Mouse (Mus musculus) spleen, adult 2 months (tissue): Measurements from ENCODE around the gene Trpc2. TPM values are rescaled to one million over a fixed set of nuclear protein-coding genes. Genes with fewer than 3 reads are reported as not detected.
"Not testable (repeated sequence)": the region's sequence is repeated elsewhere in the genome, so short reads cannot be mapped to it uniquely, and the experiment has no call there.

ENCODE experiments used
- DNase-seq, 2 experiments: peaks; one replicate each; pipeline versions ENCODE4 v3.0.0 to v3.0.0-alpha.2; 2012 to 2021; ENCODE audit warnings: low spot score in 2 of 2, low read depth in 1 of 2
- H3K27ac ChIP-seq: fragments of 200-500 bp; 2 replicates; pipeline ENCODE4 v1.5.1; 2012; ENCODE audit warnings: low read length, inconsistent platforms; ENCODE audit not compliant: insufficient read depth
- H3K27me3 ChIP-seq: fragments of 200-500 bp; 2 replicates; pipeline ENCODE4 v1.6.1; 2012; ENCODE audit warnings: mild to moderate bottlenecking, moderate library complexity, low read length, inconsistent platforms; ENCODE audit not compliant: control insufficient read depth, insufficient read depth
- H3K36me3 ChIP-seq: fragments of 200-500 bp; 2 replicates; pipeline ENCODE4 v1.6.1; 2012; ENCODE audit warnings: mild to moderate bottlenecking, low read length, inconsistent platforms; ENCODE audit not compliant: control insufficient read depth, insufficient read depth
- H3K4me1 ChIP-seq: fragments of 200-500 bp; 2 replicates; pipeline ENCODE4 v1.6.1; 2011; ENCODE audit warnings: inconsistent platforms; ENCODE audit not compliant: control insufficient read depth, insufficient read depth, insufficient read length
- H3K4me3 ChIP-seq: fragments of 200-500 bp; 2 replicates; pipeline ENCODE4 v1.5.1; 2011; ENCODE audit warnings: mild to moderate bottlenecking, inconsistent platforms; ENCODE audit not compliant: insufficient read depth, insufficient read length; ENCODE audit errors: extremely low read depth
- CTCF ChIP-seq: fragments of 200-500 bp; IDR thresholded peaks from 2 replicates; pipeline ENCODE4 v1.5.1; 2011; ENCODE audit warnings: mild to moderate bottlenecking, inconsistent platforms; ENCODE audit not compliant: insufficient read depth, insufficient read length, insufficient replicate concordance; ENCODE audit errors: extremely low read depth
- POLR2A ChIP-seq: fragments of 200-500 bp; IDR thresholded peaks from 2 replicates; pipeline ENCODE4 v1.6.1; 2011; ENCODE audit warnings: low read depth, low read length, inconsistent platforms
- WGBS: fragments of 180-500 bp; shearing (Covaris S2); methylation state at CpG from one replicate; pipeline ENCODE4 v1.1.7; 2018; 5-methylcytosine and 5-hydroxymethylcytosine counted together
- polyA plus RNA-seq: library from polyadenylated mRNA; depleted of rRNA; stranded (reverse); fragments of >200 nt; gene quantifications from 2 replicates; pipeline ENCODE4 v1.2.3, GENCODE M21; 2012; rRNA removed

Trpc2 gene
- 0.42 and 2.0 TPM in 2 replicates for polyA plus RNA-seq

DNA sequence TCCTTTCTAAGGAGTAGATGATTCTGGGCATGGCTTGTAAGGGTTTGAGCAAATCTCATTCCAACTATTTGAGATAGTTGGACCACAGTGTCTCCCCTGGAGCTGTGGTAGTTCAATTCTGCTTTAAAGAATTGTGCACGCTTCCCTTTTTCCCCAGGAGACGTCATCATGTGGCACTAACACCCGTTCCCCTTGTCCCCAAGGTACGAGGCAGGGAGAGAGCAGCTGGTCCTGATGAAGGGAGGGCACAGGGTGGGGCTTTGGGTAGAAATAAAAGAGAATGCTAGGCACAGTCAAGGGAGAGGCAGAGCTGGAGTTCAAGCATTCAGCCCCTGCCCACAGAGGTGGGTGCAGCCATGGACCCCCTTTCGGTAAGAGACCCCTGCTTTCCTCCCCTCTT lies at the start of gene Trpc2:
TSS of gene Trpc2 (plus strand) at position 301 of the 400 bp plus-strand sequence.
- Histone ChIP-seq H3K27me3 (no peaks in the 10 kb centered on the region), H3K4me3 (no peak within 1 kb of the TSS), H3K27ac (no peak within 1 kb of the TSS), H3K36me3 (peaks cover 20% of the 10 kb centered on the region), H3K4me1 (no peaks in the 10 kb centered on the region)
- 79% methylated on average over 5 of the region's 5 CpGs for WGBS
- DNase-seq, result no peak
- TF ChIP-seq CTCF (no peak), POLR2A (no peak)

DNA sequence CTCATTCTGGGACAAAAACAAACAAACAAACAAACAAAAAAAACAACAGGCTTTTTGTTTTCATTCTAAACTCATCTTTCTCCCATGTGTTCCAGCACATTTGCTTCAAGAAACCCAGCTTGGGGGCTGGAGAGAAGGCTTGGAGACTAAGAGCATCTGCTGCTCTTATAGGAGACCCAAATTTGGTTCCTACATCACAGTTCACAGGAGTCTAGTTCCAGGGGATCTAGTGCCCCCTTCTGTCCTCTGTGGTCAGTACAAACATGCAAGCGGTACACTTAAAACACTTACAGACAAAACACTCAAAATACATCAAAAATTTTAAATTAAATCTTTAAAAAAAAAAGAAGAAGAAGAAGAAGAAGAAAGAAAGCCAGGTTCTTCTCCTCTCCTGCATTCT lies 48.0 kb upstream of the Trpc2 start:
- no peak for DNase-seq
- Histone ChIP-seq H3K4me1 (no peaks in the 10 kb centered on the region; the same call in 1 of the 2 replicates), H3K4me3 (no peak overlapping the region), H3K27ac (no peak overlapping the region), H3K27me3 (no peaks in the 10 kb centered on the region), H3K36me3 (peaks cover 28% of the 10 kb centered on the region)
- no peak for TF ChIP-seq POLR2A
- no peak for TF ChIP-seq CTCF
- WGBS, result 89% methylated on average over 1 of the region's 1 CpGs

DNA sequence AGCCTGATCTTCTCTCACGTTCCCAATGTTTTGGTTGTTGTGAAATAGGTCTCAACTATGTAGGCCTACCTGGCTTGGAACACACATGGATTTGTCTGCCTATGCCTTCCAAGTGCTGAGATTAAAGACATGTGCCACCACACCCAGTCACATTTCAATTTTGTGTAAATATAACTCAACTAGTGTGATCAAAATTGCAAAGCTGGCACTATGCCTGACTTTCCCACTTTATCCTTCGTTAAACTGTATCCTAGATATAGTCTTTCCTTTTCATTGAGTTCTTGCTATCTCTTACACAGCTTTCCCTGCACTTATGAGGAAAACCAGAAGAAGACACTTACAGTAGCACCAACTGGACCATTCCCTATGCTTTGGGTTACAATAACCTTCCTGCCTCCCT lies 47.4 kb upstream of the Trpc2 start:
- no peak overlapping the region for H3K27ac ChIP-seq
- no peaks in the 10 kb centered on the region; the same call in 1 of the 2 replicates for H3K4me1 ChIP-seq
- TF ChIP-seq POLR2A, result no peak
- no peak for TF ChIP-seq CTCF
- WGBS, result 99% methylated on average over 2 of the region's 2 CpGs
- no peak overlapping the region for H3K4me3 ChIP-seq
- no peaks in the 10 kb centered on the region for H3K27me3 ChIP-seq
- DNase-seq, result no peak
- peaks cover 26% of the 10 kb centered on the region for H3K36me3 ChIP-seq

DNA sequence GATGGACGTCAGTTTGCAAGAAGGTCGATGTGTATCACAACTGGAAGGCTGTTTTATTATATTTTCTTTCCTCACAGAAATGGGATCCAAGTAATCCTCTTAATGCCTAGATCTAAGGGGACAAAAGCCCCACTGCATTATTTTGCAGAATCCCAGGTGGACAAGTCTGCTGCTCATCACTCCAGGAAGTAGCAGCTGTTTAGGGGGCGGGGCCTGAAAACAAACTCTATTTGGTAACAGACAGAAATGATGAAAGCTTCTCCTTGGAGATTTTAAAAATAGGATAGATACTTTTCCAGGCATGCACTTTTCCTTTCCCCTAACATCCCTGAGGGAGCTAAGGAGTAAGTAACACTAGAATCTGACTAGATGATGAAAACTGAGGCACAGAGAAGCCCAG lies 45.6 kb upstream of the Trpc2 start:
- Histone ChIP-seq H3K4me3 (no peak overlapping the region), H3K4me1 (no peaks in the 10 kb centered on the region), H3K27ac (no peak overlapping the region), H3K27me3 (no peaks in the 10 kb centered on the region), H3K36me3 (peaks cover 26% of the 10 kb centered on the region)
- WGBS, result 95% methylated on average over 3 of the region's 3 CpGs
- TF ChIP-seq POLR2A, result no peak
- TF ChIP-seq CTCF, result no peak
- no peak for DNase-seq

DNA sequence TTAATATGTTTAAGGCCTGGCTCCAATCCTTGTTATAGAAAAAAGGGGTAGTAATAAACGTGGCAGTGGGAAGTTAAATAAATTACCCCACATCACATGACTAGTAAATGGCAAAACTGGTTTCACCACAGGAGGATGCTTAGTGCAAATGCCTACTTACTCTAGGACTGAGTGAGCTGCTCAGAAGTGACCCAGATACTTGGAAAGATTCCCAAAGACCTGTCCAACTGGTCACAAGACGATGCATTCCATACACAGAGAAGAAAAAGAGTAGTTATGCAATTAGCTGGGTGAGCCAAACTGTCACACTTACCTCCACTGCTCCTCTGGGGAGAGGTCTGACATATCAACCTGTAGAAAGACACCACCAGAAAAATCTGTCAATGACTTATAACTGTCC lies 40.6 kb upstream of the Trpc2 start:
- 61% methylated on average over 2 of the region's 2 CpGs for WGBS

DNA sequence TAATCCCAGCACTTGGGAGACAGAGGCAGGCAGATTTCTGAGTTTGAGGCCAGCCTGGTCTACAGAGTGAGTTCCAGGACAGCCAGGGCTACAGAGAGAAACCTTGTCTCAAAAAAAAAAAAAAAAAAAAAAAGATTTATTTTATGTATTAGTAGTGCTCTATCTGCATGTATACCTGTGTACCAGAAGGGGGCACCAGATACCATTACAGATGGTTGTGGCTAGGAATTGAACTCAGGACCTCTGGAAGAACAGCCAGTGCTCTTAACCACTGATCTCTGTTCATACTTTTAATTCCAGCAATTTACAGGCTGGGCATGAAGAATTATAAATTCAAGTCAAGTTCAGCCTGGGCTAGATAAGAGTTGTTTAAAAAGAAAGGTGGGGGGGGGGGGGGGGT lies 34.4 kb upstream of the Trpc2 start:
- not testable (repeated sequence) for H3K27me3 ChIP-seq, H3K36me3 ChIP-seq, H3K27ac ChIP-seq, H3K4me1 ChIP-seq, H3K4me3 ChIP-seq
- DNase-seq, result peak in 1 of 2 experiments; percentile 5

More for the DNA sequence above, 40.6 kb upstream of the Trpc2 start:
- Histone ChIP-seq H3K4me3 (no peak overlapping the region), H3K27ac (no peak overlapping the region), H3K36me3 (peaks cover 19% of the 10 kb centered on the region), H3K27me3 (no peaks in the 10 kb centered on the region), H3K4me1 (no peaks in the 10 kb centered on the region)
- no peak for DNase-seq
- TF ChIP-seq CTCF, result no peak
- no peak for TF ChIP-seq POLR2A

DNA sequence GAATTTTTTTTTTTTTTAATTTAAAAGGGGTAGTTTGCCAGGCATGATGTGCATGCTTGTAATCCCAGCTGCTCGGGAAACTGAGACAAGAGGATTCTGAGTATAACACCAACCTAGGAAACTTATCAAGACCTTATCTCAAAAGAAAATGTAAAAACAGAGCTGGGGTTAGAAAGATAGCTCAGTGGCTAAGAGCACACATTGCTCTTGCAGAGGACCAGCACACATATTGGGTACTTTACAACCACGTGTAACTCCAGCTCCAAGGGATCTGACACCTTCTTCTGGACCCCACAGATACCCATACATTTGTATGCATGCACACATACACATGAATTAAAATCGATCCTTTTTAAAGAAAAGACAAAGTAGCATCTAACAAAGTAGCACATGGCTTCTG lies 21.6 kb upstream of the Trpc2 start:
- peaks cover 2% of the 10 kb centered on the region for H3K36me3 ChIP-seq
- H3K4me1 ChIP-seq, result no peaks in the 10 kb centered on the region; the same call in 1 of the 2 replicates
- H3K4me3 ChIP-seq, result no peak overlapping the region
- no peak for TF ChIP-seq POLR2A
- TF ChIP-seq CTCF, result no peak
- H3K27me3 ChIP-seq, result no peaks in the 10 kb centered on the region
- DNase-seq, result no peak
- H3K27ac ChIP-seq, result no peak overlapping the region
- WGBS, result 80% methylated on average over 3 of the region's 3 CpGs

DNA sequence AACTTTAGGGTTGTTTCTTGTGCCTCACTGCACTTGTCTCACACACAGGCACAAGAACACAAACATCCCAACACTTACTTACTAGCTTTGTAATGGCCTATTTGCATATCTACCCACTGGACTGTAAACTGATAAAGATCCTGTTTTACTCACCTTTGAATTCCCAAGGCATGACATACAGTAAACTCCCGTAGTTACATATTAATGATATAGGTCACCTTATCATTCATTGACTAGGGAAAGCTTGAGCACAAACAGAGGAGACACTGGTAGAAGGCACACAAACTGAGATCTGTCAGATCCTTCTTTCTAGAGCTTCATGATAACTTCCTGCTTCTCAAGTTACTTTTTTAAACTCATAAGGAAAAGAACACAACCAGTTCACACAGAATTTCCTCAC lies 20.7 kb upstream of the Trpc2 start:
- Histone ChIP-seq H3K4me1 (no peaks in the 10 kb centered on the region; the same call in 1 of the 2 replicates), H3K4me3 (no peak overlapping the region), H3K27ac (no peak overlapping the region), H3K27me3 (no peaks in the 10 kb centered on the region), H3K36me3 (peaks cover 2% of the 10 kb centered on the region)
- no peak for DNase-seq
- TF ChIP-seq POLR2A, result no peak
- TF ChIP-seq CTCF, result no peak
- 90% methylated on average over 1 of the region's 1 CpGs for WGBS
